Mouse (Mus musculus): Measurements from ENCODE around the gene Shisa4. TPM values are rescaled to one million over a fixed set of nuclear protein-coding genes. Genes with fewer than 3 reads are reported as not detected.

Gene Shisa4
- 41.4 and 44.5 TPM in 2 replicates for polyA plus RNA-seq (2014; fragmentation: Nextera tagmentation; extraction: Ambion mirVana)

- WGBS: 3% methylated on average over 32 of the region's 38 CpGs
- Histone ChIP-seq H3K27ac (ENCODE audit: low read length) (peak within 1 kb of the TSS; percentile 70; the same call in 1 of the 2 replicates), H3K4me3 (ENCODE audit: low read depth, low read length) (peak within 1 kb of the TSS; percentile 71), H3K9ac (replicated peaks; ENCODE audit: low read depth, low read length) (peak within 1 kb of the TSS; percentile 65), H3K4me1 (ENCODE audit: control insufficient read depth, insufficient read depth, low read length) (peaks cover 18% of the 10 kb centered on the region; the same call in 1 of the 2 replicates), H3K36me3 (ENCODE audit: control insufficient read depth, insufficient read depth, low read length) (no peaks in the 10 kb centered on the region), H3K4me2 (replicated peaks; ENCODE audit: low read depth, low read length) (peak within 1 kb of the TSS; percentile 96), H3K27me3 (ENCODE audit: control insufficient read depth, insufficient read depth, low read length) (no peaks in the 10 kb centered on the region), H3K9me3 (ENCODE audit: control insufficient read depth, low read depth, low read length) (no peaks in the 10 kb centered on the region)
- ATAC-seq (ENCODE audit: insufficient number of reproducible peaks, insufficient read depth, low FRiP score, low read depth): peak; percentile 88
Observed at GRCm38 (mm10) chr1:135374868-135375581, at the start of gene Shisa4. Gene Shisa4, minus strand, starts transcription at chr1:135375237.

- Histone ChIP-seq H3K4me3 (ENCODE audit: low read depth, low read length) (no peak overlapping the region), H3K4me2 (replicated peaks; ENCODE audit: low read depth, low read length) (no peak overlapping the region), H3K9me3 (ENCODE audit: control insufficient read depth, low read depth, low read length) (no peaks in the 10 kb centered on the region), H3K9ac (replicated peaks; ENCODE audit: low read depth, low read length) (no peak overlapping the region), H3K4me1 (ENCODE audit: control insufficient read depth, insufficient read depth, low read length) (peaks cover 4% of the 10 kb centered on the region; the same call in 1 of the 2 replicates), H3K36me3 (ENCODE audit: control insufficient read depth, insufficient read depth, low read length) (peaks cover 56% of the 10 kb centered on the region), H3K27me3 (ENCODE audit: control insufficient read depth, insufficient read depth, low read length) (no peaks in the 10 kb centered on the region), H3K27ac (ENCODE audit: low read length) (no peak overlapping the region)
- 93% methylated on average over 6 of the region's 6 CpGs for WGBS
- no peak for ATAC-seq (ENCODE audit: insufficient number of reproducible peaks, insufficient read depth, low FRiP score, low read depth)
Observed at GRCm38 (mm10) chr1:135422772-135423171, 47.7 kb upstream of the Shisa4 start.

GRCm38 (mm10) chr1:135413996-135414395 is 39.0 kb upstream of the Shisa4 start:
- H3K9me3 ChIP-seq (ENCODE audit: control insufficient read depth, low read depth, low read length): no peaks in the 10 kb centered on the region
- no peaks in the 10 kb centered on the region for H3K27me3 ChIP-seq (ENCODE audit: control insufficient read depth, insufficient read depth, low read length)
- H3K4me3 ChIP-seq (ENCODE audit: low read depth, low read length): no peak overlapping the region
- H3K4me2 ChIP-seq (replicated peaks; ENCODE audit: low read depth, low read length): no peak overlapping the region
- no peak overlapping the region for H3K27ac ChIP-seq (ENCODE audit: low read length)
- peaks cover 85% of the 10 kb centered on the region for H3K36me3 ChIP-seq (ENCODE audit: control insufficient read depth, insufficient read depth, low read length)
- H3K4me1 ChIP-seq (ENCODE audit: control insufficient read depth, insufficient read depth, low read length): no peaks in the 10 kb centered on the region
- no peak for ATAC-seq (ENCODE audit: insufficient number of reproducible peaks, insufficient read depth, low FRiP score, low read depth)
- H3K9ac ChIP-seq (replicated peaks; ENCODE audit: low read depth, low read length): no peak overlapping the region

GRCm38 (mm10) chr1:135412130-135412529 is 37.1 kb upstream of the Shisa4 start:
- no peak for ATAC-seq (ENCODE audit: insufficient number of reproducible peaks, insufficient read depth, low FRiP score, low read depth)
- H3K36me3 ChIP-seq (ENCODE audit: control insufficient read depth, insufficient read depth, low read length): peaks cover 83% of the 10 kb centered on the region
- no peaks in the 10 kb centered on the region for H3K4me1 ChIP-seq (ENCODE audit: control insufficient read depth, insufficient read depth, low read length)
- 90% methylated on average over 4 of the region's 4 CpGs for WGBS
- H3K4me3 ChIP-seq (ENCODE audit: low read depth, low read length): no peak overlapping the region
- no peaks in the 10 kb centered on the region for H3K9me3 ChIP-seq (ENCODE audit: control insufficient read depth, low read depth, low read length)
- H3K27me3 ChIP-seq (ENCODE audit: control insufficient read depth, insufficient read depth, low read length): no peaks in the 10 kb centered on the region
- H3K27ac ChIP-seq (ENCODE audit: low read length): no peak overlapping the region
- H3K4me2 ChIP-seq (replicated peaks; ENCODE audit: low read depth, low read length): no peak overlapping the region
- no peak overlapping the region for H3K9ac ChIP-seq (replicated peaks; ENCODE audit: low read depth, low read length)

GRCm38 (mm10) chr1:135410967-135411366 is 35.9 kb upstream of the Shisa4 start:
- H3K36me3 ChIP-seq (ENCODE audit: control insufficient read depth, insufficient read depth, low read length): peaks cover 81% of the 10 kb centered on the region
- WGBS: 65% methylated on average over 2 of the region's 2 CpGs
- no peak overlapping the region for H3K4me2 ChIP-seq (replicated peaks; ENCODE audit: low read depth, low read length)
- H3K27me3 ChIP-seq (ENCODE audit: control insufficient read depth, insufficient read depth, low read length): no peaks in the 10 kb centered on the region
- no peaks in the 10 kb centered on the region for H3K9me3 ChIP-seq (ENCODE audit: control insufficient read depth, low read depth, low read length)
- no peak overlapping the region for H3K4me3 ChIP-seq (ENCODE audit: low read depth, low read length)
- no peak overlapping the region for H3K9ac ChIP-seq (replicated peaks; ENCODE audit: low read depth, low read length)
- no peak for ATAC-seq (ENCODE audit: insufficient number of reproducible peaks, insufficient read depth, low FRiP score, low read depth)
- no peaks in the 10 kb centered on the region for H3K4me1 ChIP-seq (ENCODE audit: control insufficient read depth, insufficient read depth, low read length)
- H3K27ac ChIP-seq (ENCODE audit: low read length): no peak overlapping the region

- Histone ChIP-seq H3K9ac (replicated peaks; ENCODE audit: low read depth, low read length) (no peak overlapping the region), H3K27me3 (ENCODE audit: control insufficient read depth, insufficient read depth, low read length) (no peaks in the 10 kb centered on the region), H3K4me2 (replicated peaks; ENCODE audit: low read depth, low read length) (no peak overlapping the region), H3K36me3 (ENCODE audit: control insufficient read depth, insufficient read depth, low read length) (peaks cover 87% of the 10 kb centered on the region), H3K9me3 (ENCODE audit: control insufficient read depth, low read depth, low read length) (no peaks in the 10 kb centered on the region), H3K27ac (ENCODE audit: low read length) (no peak overlapping the region), H3K4me3 (ENCODE audit: low read depth, low read length) (no peak overlapping the region), H3K4me1 (ENCODE audit: control insufficient read depth, insufficient read depth, low read length) (no peaks in the 10 kb centered on the region)
- ATAC-seq (ENCODE audit: insufficient number of reproducible peaks, insufficient read depth, low FRiP score, low read depth): no peak
- WGBS: 98% methylated on average over 4 of the region's 4 CpGs
Observed at GRCm38 (mm10) chr1:135408973-135409372, 33.9 kb upstream of the Shisa4 start.

- no peak overlapping the region for H3K4me3 ChIP-seq (ENCODE audit: low read depth, low read length)
- H3K36me3 ChIP-seq (ENCODE audit: control insufficient read depth, insufficient read depth, low read length): peaks cover 92% of the 10 kb centered on the region
- H3K9ac ChIP-seq (replicated peaks; ENCODE audit: low read depth, low read length): no peak overlapping the region
- H3K27ac ChIP-seq (ENCODE audit: low read length): no peak overlapping the region
- H3K9me3 ChIP-seq (ENCODE audit: control insufficient read depth, low read depth, low read length): no peaks in the 10 kb centered on the region
- ATAC-seq (ENCODE audit: insufficient number of reproducible peaks, insufficient read depth, low FRiP score, low read depth): no peak
- no peaks in the 10 kb centered on the region for H3K27me3 ChIP-seq (ENCODE audit: control insufficient read depth, insufficient read depth, low read length)
- no peak overlapping the region for H3K4me2 ChIP-seq (replicated peaks; ENCODE audit: low read depth, low read length)
- WGBS: 85% methylated on average over 7 of the region's 7 CpGs
- H3K4me1 ChIP-seq (ENCODE audit: control insufficient read depth, insufficient read depth, low read length): no peaks in the 10 kb centered on the region
Observed at GRCm38 (mm10) chr1:135405356-135405755, 30.3 kb upstream of the Shisa4 start.

- WGBS: 88% methylated on average over 3 of the region's 3 CpGs
- H3K36me3 ChIP-seq (ENCODE audit: control insufficient read depth, insufficient read depth, low read length): peaks cover 80% of the 10 kb centered on the region
Observed at GRCm38 (mm10) chr1:135401452-135402110, 26.5 kb upstream of the Shisa4 start.

More at GRCm38 (mm10) chr1:135401452-135402110, 26.5 kb upstream of the Shisa4 start:
- Histone ChIP-seq H3K9me3 (ENCODE audit: control insufficient read depth, low read depth, low read length) (no peaks in the 10 kb centered on the region), H3K4me2 (replicated peaks; ENCODE audit: low read depth, low read length) (no peak overlapping the region), H3K4me1 (ENCODE audit: control insufficient read depth, insufficient read depth, low read length) (no peaks in the 10 kb centered on the region), H3K9ac (replicated peaks; ENCODE audit: low read depth, low read length) (no peak overlapping the region), H3K27me3 (ENCODE audit: control insufficient read depth, insufficient read depth, low read length) (no peaks in the 10 kb centered on the region), H3K4me3 (ENCODE audit: low read depth, low read length) (no peak overlapping the region), H3K27ac (ENCODE audit: low read length) (no peak overlapping the region)
- no peak for ATAC-seq (ENCODE audit: insufficient number of reproducible peaks, insufficient read depth, low FRiP score, low read depth)
